In genomic region chr10:69635910-69636656, GRCm38 (mm10) we compare ENCODE assay signal across 17 mouse cellular contexts.
DNase-seq lines count a peak whose midpoint lies in the region; ATAC-seq and TF ChIP-seq lines count a peak whose summit lies in the region.
"Had no signal": no experiment of that assay in that cellular context is flagged by ENCODE, and none has a peak within 500 bp of the region (broad histone marks: within the 10 kb centered on the region; RNA-seq: fewer than 3 reads in every experiment).

No protein-coding gene starts in this region.

- H3K27ac ChIP-seq in layer of hippocampus, adult 2 months = peak overlapping the region; percentile 76
- H3K27ac ChIP-seq: heart, embryonic 13.5 days had no signal

- TF ChIP-seq CTCF in layer of hippocampus, adult 2 months (conservative IDR thresholded peaks at IDR 0.05) = no peak

- DNase-seq in cerebellum, postnatal 10 days = peak; percentile 50 to 61
- no peak for DNase-seq in cerebellum, adult 9-11 months
- DNase-seq in layer of hippocampus, adult 2 months (ENCODE audit: low spot score in 2 of 2) = peak in 1 of 2 experiments; percentile 9
- DNase-seq in layer of hippocampus, adult 18-20 months (ENCODE audit: low spot score in 2 of 2) = no peak
- DNase-seq in testis, postnatal 10 days (ENCODE audit: low spot score) = peak; percentile 25
- DNase-seq in testis, postnatal 14 days (ENCODE audit: low spot score) = no peak
- no peak for DNase-seq in lung, postnatal 14 days
- DNase-seq: heart, postnatal 36 days; kidney, postnatal 10 days; liver; liver, postnatal 0 days; right cerebral cortex, postnatal 14 days; thymus, postnatal 4 days had no signal

- no peak overlapping the region for H3K4me3 ChIP-seq in layer of hippocampus, adult 2 months
- H3K4me3 ChIP-seq: erythroblast, embryonic 14.5 days; heart, embryonic 13.5 days had no signal

- no peak for ATAC-seq in megakaryocyte progenitor cell, adult 5-6 weeks (replicated peaks; ENCODE audit: poor library complexity)
- ATAC-seq: intestine, postnatal 0 days; liver, postnatal 0 days had no signal

Comparison
In these comparisons a context has a peak if more than half of its experiments do, and no peak if none do; other contexts are left out.
1. DNase-seq: peak in cerebellum, postnatal 10 days (2 of 2) and testis, postnatal 10 days (single experiment); none in cerebellum, adult 9-11 months (single experiment), layer of hippocampus, adult 18-20 months (0 of 2), testis, postnatal 14 days (single experiment) and lung, postnatal 14 days (single experiment).